Mouse (Mus musculus): Measurements from ENCODE around the gene Folr1.

Folr1 gene

GRCm38 (mm10) chr7:101870629-101871028, at the start of gene Folr1:
Gene Folr1, minus strand, starts transcription at chr7:101870788.
- DNase-seq (ENCODE audit: low read depth in 1 of 2, low spot score in 2 of 2), result no peak

GRCm38 (mm10) chr7:101918071-101918470, 47.5 kb upstream of the Folr1 start:
- peak in 1 of 2 experiments; percentile 36 for DNase-seq (ENCODE audit: low read depth in 1 of 2, low spot score in 2 of 2)

DNA sequence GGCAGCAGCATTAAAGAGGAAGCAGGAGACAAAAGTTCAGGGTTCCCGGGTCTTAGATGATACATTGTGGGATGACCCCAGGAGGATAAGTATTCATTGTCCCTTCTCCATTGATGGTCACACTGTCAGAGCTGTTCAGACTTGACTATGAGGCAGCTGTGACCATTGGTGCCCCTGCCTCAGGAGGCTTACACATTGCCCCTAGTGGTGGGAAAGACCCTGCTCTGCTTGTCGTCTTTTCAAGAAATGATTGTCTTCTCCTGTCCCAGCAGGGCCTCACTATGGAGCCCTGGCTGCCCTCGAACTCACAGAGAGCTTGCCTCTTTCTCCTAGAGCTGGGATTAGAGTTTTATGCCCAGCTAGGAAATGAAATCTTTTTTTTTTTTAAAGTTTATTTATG, 41.4 kb upstream of the Folr1 start:
- no peak for DNase-seq (ENCODE audit: low read depth in 1 of 2, low spot score in 2 of 2)

GRCm38 (mm10) chr7:101910138-101910537, 39.5 kb upstream of the Folr1 start:
- DNase-seq (ENCODE audit: low read depth in 1 of 2, low spot score in 2 of 2), result no peak

- DNase-seq (ENCODE audit: low read depth in 1 of 2, low spot score in 2 of 2), result peak in 1 of 2 experiments; percentile 37
Observed at GRCm38 (mm10) chr7:101908367-101908766, 37.8 kb upstream of the Folr1 start.

DNA sequence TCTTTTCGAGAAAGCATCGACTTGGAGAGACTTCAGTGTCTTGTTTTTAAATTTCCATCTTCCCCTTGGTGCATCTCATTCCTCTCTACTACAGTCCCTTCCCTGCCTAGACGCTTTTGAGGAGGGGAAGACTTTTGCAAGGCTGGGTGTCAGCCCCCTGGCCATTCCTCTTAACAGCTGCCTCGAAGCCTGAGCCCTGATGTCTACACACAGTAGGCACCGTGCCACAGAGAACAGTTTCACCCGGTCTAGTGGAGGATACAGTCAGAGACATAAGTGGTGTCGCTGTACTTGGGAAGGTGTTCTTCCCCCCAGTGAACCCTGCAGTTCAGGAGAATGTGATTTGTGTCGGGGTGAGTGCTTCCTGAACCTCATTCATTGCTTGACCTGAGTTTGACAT, 36.1 kb upstream of the Folr1 start:
- peak; percentile 37 to 39 for DNase-seq (ENCODE audit: low read depth in 1 of 2, low spot score in 2 of 2)

DNA sequence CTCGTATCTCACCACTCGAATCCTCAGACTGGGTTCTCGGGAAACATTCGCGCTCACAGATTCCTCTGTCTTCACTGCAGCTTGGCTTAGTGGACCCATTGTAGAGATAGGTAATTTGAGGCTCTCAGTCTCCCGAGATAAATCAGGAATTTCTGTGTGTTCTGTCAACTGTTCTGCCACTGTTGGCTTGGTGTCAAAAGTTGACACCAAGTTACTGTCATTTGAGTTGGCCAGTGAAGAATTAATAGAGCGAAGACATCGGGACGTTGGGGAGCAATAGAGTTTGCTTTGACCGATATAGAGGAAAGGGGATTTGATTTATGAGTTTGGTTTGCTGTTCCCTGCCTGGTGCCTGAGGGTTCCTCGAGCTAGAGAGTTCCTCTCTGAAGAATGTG, 35.7 kb upstream of the Folr1 start, which contains the start of gene Tomt:
TSS of gene Tomt (minus strand) at position 73 of the 395 bp plus-strand sequence.
- no peak for DNase-seq (ENCODE audit: low read depth in 1 of 2, low spot score in 2 of 2)

DNA sequence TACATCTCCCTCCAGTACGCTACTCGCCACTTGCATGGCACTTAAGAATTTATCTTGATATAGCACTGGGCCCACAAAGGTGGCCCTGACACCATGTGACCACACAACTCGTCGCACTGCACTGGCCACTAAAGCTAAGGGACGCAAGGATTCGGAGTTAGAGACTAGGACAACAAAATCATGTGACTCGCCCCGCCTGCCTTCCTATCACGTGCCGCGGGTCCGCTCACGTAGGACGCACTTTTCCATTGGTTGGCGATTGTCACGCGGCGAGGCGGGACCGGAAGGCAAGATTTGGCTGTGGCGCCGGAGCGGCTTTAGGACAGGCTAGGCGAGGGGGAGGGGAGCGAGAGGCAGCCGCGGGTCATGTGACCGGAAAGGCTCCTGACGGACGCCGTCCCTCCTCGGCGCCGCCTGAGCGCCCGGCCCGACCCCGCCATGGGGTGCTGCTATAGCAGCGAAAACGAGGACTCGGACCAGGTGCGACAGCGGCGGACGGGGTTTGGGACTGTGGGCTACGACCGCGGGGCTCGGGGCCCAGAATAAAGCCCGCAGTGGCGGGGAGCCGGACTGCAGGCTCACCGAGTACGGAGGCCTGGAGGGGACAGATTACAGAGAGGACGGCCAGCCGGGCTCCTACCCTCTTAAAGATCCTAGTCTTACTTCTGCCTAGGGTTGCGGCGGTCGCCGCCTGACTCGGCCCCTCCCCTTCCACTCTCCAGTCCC, 35.1 kb upstream of the Folr1 start, which contains the start of gene Lamtor1:
TSS of gene Lamtor1 (plus strand) at position 344 of the 726 bp plus-strand sequence.
- peak; percentile 99 for DNase-seq (ENCODE audit: low read depth in 1 of 2, low spot score in 2 of 2)

- no peak for DNase-seq (ENCODE audit: low read depth in 1 of 2, low spot score in 2 of 2)
Observed at GRCm38 (mm10) chr7:101902846-101903245, 32.3 kb upstream of the Folr1 start.

GRCm38 (mm10) chr7:101901969-101902368, 31.4 kb upstream of the Folr1 start:
- DNase-seq (ENCODE audit: low read depth in 1 of 2, low spot score in 2 of 2), result no peak

- no peak for DNase-seq (ENCODE audit: low read depth in 1 of 2, low spot score in 2 of 2)
Observed at GRCm38 (mm10) chr7:101900331-101901097, 29.9 kb upstream of the Folr1 start.

- DNase-seq (ENCODE audit: low read depth in 1 of 2, low spot score in 2 of 2), result peak; percentile 94 to 95
Observed at GRCm38 (mm10) chr7:101896104-101897066, 25.8 kb upstream of the Folr1 start.

DNA sequence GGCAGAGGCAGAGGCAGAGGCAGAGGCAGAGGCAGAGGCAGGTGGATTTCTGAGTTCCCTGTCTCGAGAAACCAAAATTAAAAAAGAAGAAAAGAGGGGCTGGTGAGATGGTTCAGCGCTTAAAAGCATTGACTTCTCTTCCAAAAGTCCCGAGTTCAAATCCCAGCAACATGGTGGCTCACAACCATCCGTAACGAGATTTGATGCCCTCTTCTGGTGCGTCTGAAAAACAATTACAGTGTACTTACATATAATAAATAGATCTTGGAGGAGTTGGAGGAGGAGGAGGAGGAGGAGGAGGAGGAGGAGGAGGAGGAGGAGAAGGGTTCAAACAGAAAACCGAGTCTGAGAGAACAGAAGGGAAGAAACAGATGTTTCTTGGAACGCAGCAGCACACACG, 25.1 kb upstream of the Folr1 start:
- DNase-seq (ENCODE audit: low read depth in 1 of 2, low spot score in 2 of 2), result no peak

DNA sequence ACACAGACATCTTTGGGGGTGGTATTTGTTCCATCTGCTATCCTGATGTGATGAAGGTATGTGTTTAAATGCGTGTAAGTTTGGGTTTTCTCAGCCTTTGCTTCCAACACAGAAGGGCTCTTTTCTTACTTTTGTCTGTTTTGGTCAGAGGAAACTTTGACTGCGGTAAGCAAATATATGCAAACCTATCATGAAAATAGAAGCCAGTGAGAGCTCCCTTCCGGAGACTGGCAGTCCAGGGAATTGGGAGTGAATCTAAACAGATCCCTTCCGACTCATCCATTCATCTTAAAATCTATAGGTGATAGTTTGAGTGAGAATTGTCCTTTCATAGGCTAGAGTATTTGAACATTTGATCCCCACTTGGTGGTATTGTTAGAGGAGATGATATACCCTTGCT, 17.9 kb upstream of the Folr1 start:
- no peak for DNase-seq (ENCODE audit: low read depth in 1 of 2, low spot score in 2 of 2)

GRCm38 (mm10) chr7:101886274-101886673, 15.7 kb upstream of the Folr1 start:
- DNase-seq (ENCODE audit: low read depth in 1 of 2, low spot score in 2 of 2), result no peak

DNA sequence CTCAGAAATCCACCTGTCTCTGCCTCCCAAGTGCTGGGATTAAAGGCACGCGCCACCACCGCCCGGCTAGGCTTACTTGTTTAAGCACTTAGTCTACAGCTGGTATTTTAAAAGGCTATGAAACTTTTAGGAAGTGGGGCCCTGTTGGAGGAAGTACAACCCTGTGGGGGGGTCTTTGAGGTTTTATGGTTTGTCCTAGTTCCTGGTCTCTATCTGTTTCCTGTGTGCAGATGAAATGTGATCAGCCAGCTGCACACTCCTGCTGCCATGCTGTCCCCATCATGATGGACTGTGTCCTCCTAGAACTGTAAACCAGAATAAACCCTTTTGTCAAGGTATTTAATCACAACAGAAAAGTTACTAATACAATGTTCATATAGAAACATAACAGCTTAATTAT, 13.6 kb upstream of the Folr1 start:
- DNase-seq (ENCODE audit: low read depth in 1 of 2, low spot score in 2 of 2), result no peak

DNA sequence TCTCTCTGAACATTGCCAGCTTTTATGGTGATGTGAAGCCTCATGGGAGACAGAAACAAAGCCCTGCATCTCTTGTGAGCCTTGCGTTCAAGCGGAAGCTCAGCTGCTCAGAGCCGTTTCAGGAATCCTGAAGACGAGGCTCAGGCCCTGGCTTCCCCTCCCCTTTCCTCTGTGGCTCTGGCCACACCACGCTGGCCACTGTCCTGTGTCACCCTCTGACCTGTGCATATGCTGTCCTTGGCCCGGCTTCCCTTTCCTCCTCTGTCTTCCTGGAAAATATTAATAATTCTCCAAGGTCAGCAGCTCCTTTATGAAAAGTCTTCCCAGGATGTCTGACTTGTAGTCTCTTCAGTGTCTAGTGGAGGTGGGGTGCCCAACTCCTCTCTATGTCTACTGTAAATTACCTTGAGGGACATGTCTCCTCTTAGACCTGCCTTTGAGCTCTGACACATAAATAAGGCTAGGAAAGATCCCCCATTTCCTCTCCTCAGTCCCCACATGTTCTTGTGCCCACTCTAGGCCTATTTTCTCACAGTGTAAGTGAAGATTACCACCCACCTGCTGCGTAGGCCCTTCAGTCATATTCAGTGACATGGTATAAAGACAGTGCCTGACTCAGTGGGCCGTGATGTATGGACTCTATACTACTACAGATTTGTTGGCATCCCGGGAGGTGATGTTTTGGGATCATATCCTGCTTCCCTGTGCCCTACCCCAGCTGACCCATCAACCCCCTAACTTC, 12.0 kb upstream of the Folr1 start:
- DNase-seq (ENCODE audit: low read depth in 1 of 2, low spot score in 2 of 2), result no peak

GRCm38 (mm10) chr7:101880855-101881254, 10.3 kb upstream of the Folr1 start:
- no peak for DNase-seq (ENCODE audit: low read depth in 1 of 2, low spot score in 2 of 2)

- DNase-seq (ENCODE audit: low read depth in 1 of 2, low spot score in 2 of 2), result no peak
Observed at GRCm38 (mm10) chr7:101875978-101876377, 5.4 kb upstream of the Folr1 start.

DNA sequence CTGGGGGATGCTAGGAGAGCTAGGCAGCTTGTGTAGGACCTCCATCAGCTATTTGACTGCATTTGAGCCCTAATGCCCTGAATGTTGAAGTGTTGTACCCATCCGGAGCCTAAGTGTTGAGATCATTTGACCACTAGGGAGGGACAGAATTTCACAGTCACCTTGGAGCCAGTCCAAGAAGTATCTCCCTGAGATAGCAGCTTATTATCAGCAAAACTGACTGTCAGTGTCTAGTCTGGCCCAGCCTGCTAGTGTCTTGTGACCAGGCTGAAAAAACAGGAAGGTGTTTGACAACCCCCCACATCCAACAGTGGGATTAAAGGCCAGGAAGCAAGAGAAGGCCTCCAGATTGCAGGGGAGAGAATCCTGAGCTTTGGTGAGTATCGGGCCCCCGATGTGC, 708 bp upstream of the Folr1 start:
- DNase-seq (ENCODE audit: low read depth in 1 of 2, low spot score in 2 of 2), result no peak

GRCm38 (mm10) chr7:101869163-101869500, 1.5 kb downstream of the Folr1 start:
- no peak for DNase-seq (ENCODE audit: low read depth in 1 of 2, low spot score in 2 of 2)

Data from monocyte, adult 2 months (primary cell).